Mouse (Mus musculus) neural tube, embryonic 15.5 days (tissue): ENCODE data around the gene Noto. TPM values are rescaled to one million over a fixed set of nuclear protein-coding genes. Genes with fewer than 3 reads are reported as not detected.

ENCODE experiments used
- polyA plus RNA-seq: library from polyadenylated mRNA; unstranded; fragments of >200 nt; fragmentation: Nextera tagmentation; extraction: Ambion mirVana; gene quantifications from 2 replicates; pipeline ENCODE4 v1.2.1, GENCODE M21; 2015

Gene Noto
- polyA plus RNA-seq, 1 experiment from 2014 or later, result not detected

Other genes starting within 250 kb of the Noto start
- gene Emx1, start 236.4 kb upstream of the Noto start, polyA plus RNA-seq, result not detected in 2 replicates
- 38.4 and 39.3 TPM in 2 replicates for gene Sfxn5, start 90.5 kb upstream of the Noto start, polyA plus RNA-seq
- 22.5 and 24.3 TPM in 2 replicates for gene Rab11fip5, start 49.3 kb upstream of the Noto start, polyA plus RNA-seq
- 75.6 and 79.1 TPM in 2 replicates for gene Smyd5, start 8.1 kb downstream of the Noto start, polyA plus RNA-seq
- 559 and 582 TPM in 2 replicates for gene Cct7, start 27.6 kb downstream of the Noto start, polyA plus RNA-seq
- gene Pradc1, start 28.1 kb downstream of the Noto start, polyA plus RNA-seq, result 27.4 and 32.7 TPM in 2 replicates
- gene Fbxo41, start 79.1 kb downstream of the Noto start, polyA plus RNA-seq, result 8.2 and 9.5 TPM in 2 replicates
- gene Egr4, start 89.7 kb downstream of the Noto start, polyA plus RNA-seq, result 0.14 TPM in 1 of 2 replicates, not detected in the other
- gene Alms1, start 163.6 kb downstream of the Noto start, polyA plus RNA-seq, result 3.8 and 3.9 TPM in 2 replicates